Mouse (Mus musculus) WW6 (cell line): ENCODE results near the gene Apba3.
A peak's percentile ranks its signal among the peaks of the same experiment; 100 is the strongest.
"Not testable (repeated sequence)": the region's sequence is repeated elsewhere in the genome, so short reads cannot be mapped to it uniquely, and the experiment has no call there.

Experiments
- DNase-seq: peaks from one replicate; pipeline ENCODE4 v3.0.0-alpha.2; 2013; ENCODE audit warnings: low read depth, low spot score

The Apba3 gene

GRCm38 (mm10) chr10:81266211-81267105, at the start of gene Apba3, which contains the start of gene Mrpl54:
Gene Apba3, plus strand, starts transcription at chr10:81266960.
Gene Mrpl54, minus strand, starts transcription at chr10:81266934.
- DNase-seq: peak; percentile 89

- DNase-seq: not testable (repeated sequence)
Measured at GRCm38 (mm10) chr10:81217267-81217666, 49.5 kb upstream of the Apba3 start.

GRCm38 (mm10) chr10:81217964-81218363, 48.8 kb upstream of the Apba3 start:
- DNase-seq: no peak

GRCm38 (mm10) chr10:81221402-81222015, 45.3 kb upstream of the Apba3 start:
- DNase-seq: no peak

GRCm38 (mm10) chr10:81223731-81224130, 43.0 kb upstream of the Apba3 start:
- not testable (repeated sequence) for DNase-seq

GRCm38 (mm10) chr10:81229735-81230437, 36.9 kb upstream of the Apba3 start:
- no peak for DNase-seq

- DNase-seq: no peak
Measured at GRCm38 (mm10) chr10:81230438-81231332, 36.1 kb upstream of the Apba3 start, which contains the start of gene Atcay. Gene Atcay, minus strand, starts transcription at chr10:81230833.

GRCm38 (mm10) chr10:81231436-81231835, 35.3 kb upstream of the Apba3 start:
- DNase-seq: no peak

GRCm38 (mm10) chr10:81232580-81233225, 34.1 kb upstream of the Apba3 start, which contains the start of gene Zfr2:
Gene Zfr2, plus strand, starts transcription at chr10:81233155.
- peak; percentile 79 for DNase-seq

GRCm38 (mm10) chr10:81233226-81233585, 33.6 kb upstream of the Apba3 start:
- no peak for DNase-seq

GRCm38 (mm10) chr10:81234206-81234605, 32.6 kb upstream of the Apba3 start:
- no peak for DNase-seq

- DNase-seq: no peak
Measured at GRCm38 (mm10) chr10:81236471-81237268, 30.1 kb upstream of the Apba3 start.

- DNase-seq: no peak
Measured at GRCm38 (mm10) chr10:81238618-81239017, 28.1 kb upstream of the Apba3 start.

GRCm38 (mm10) chr10:81240876-81241275, 25.9 kb upstream of the Apba3 start:
- no peak for DNase-seq

- DNase-seq: no peak
Measured at GRCm38 (mm10) chr10:81242021-81242420, 24.7 kb upstream of the Apba3 start.

- no peak for DNase-seq
Measured at GRCm38 (mm10) chr10:81244146-81244545, 22.6 kb upstream of the Apba3 start.

- DNase-seq: no peak
Measured at GRCm38 (mm10) chr10:81244595-81244994, 22.2 kb upstream of the Apba3 start.

- DNase-seq: no peak
Measured at GRCm38 (mm10) chr10:81245166-81245565, 21.6 kb upstream of the Apba3 start.

- no peak for DNase-seq
Measured at GRCm38 (mm10) chr10:81247804-81248203, 19.0 kb upstream of the Apba3 start.

GRCm38 (mm10) chr10:81249442-81249841, 17.3 kb upstream of the Apba3 start:
- DNase-seq: no peak
